Mouse (Mus musculus) embryonic facial prominence, embryonic 11.5 days (tissue): ENCODE measurements at regions not wholly inside any gene's neighbourhood (a gene's known extent, or its start where the extent isn't known, plus 50 kb on each side); places are given as distances from the start of the nearest gene placed in this dataset.

Experiments used
- ATAC-seq: fragments of 200-750 bp; cut with Nextera tagmentation; replicated peaks from 2 replicates; pipeline ENCODE4 v1.8.0; 2017; ENCODE audit warnings: low read depth; ENCODE audit not compliant: insufficient number of reproducible peaks, low FRiP score, low TSS enrichment
- DNase-seq: peaks from one replicate; pipeline ENCODE4 v3.0.0-alpha.2; 2015; ENCODE audit warnings: low spot score
- H3K27ac ChIP-seq: fragments of 300-500 bp; sonication (generic); replicated peaks from 2 replicates; pipeline ENCODE4 v1.5.1; 2014; ENCODE audit warnings: mild to moderate bottlenecking, low read depth, low read length, control low read depth
- H3K27me3 ChIP-seq: fragments of 300-500 bp; sonication (generic); 2 replicates; pipeline ENCODE4 v1.6.1; 2014; ENCODE audit warnings: mild to moderate bottlenecking, low read length, moderate library complexity, mixed read lengths; ENCODE audit not compliant: control insufficient read depth, insufficient read depth
- H3K36me3 ChIP-seq: fragments of 300-500 bp; sonication (generic); replicated peaks from 2 replicates; pipeline ENCODE4 v1.6.1; 2014; ENCODE audit warnings: low read depth, mild to moderate bottlenecking, low read length, moderate library complexity, mixed read lengths; ENCODE audit not compliant: control insufficient read depth, insufficient read depth
- H3K4me1 ChIP-seq: fragments of 300-500 bp; sonication (generic); 2 replicates; pipeline ENCODE4 v1.6.1; 2014; ENCODE audit warnings: low read length, mixed read lengths; ENCODE audit not compliant: control insufficient read depth, insufficient read depth
- H3K4me2 ChIP-seq: fragments of 300-500 bp; sonication (generic); 2 replicates; pipeline ENCODE4 v1.6.1; 2014; ENCODE audit warnings: low read depth, mild to moderate bottlenecking, control low read depth, low read length, moderate library complexity
- H3K4me3 ChIP-seq: fragments of 300-500 bp; sonication (generic); 2 replicates; pipeline ENCODE4 v1.5.1; 2014; ENCODE audit warnings: low read depth, low read length, control low read depth
- H3K9ac ChIP-seq: fragments of 300-500 bp; sonication (generic); replicated peaks from 2 replicates; pipeline ENCODE4 v1.6.1; 2014; ENCODE audit warnings: mild to moderate bottlenecking, control low read depth, low read length
- H3K9me3 ChIP-seq: fragments of 300-500 bp; sonication (generic); replicated peaks from 2 replicates; pipeline ENCODE4 v1.6.1; 2016; ENCODE audit warnings: mild to moderate bottlenecking, low read length, inconsistent platforms, mixed read lengths; ENCODE audit not compliant: control insufficient read depth
- WGBS: fragments of 180-500 bp; shearing (Covaris S2); extraction: QIAGEN DNeasy Blood & Tissue Kit; methylation state at CpG from one replicate; pipeline ENCODE4 v1.1.7; 2014; 5-methylcytosine and 5-hydroxymethylcytosine counted together

GRCm38 (mm10) chr14:72042881-72043236 lies 448.8 kb downstream of the Gm9195 start:
- Histone ChIP-seq H3K27ac (no peak overlapping the region), H3K9ac (no peak overlapping the region)

GRCm38 (mm10) chr14:72042112-72042880 lies 449.3 kb downstream of the Gm9195 start:
- H3K27me3 ChIP-seq, result no peaks in the 10 kb centered on the region
- no peak; the same call in 1 of the 2 replicates for ATAC-seq
- H3K4me3 ChIP-seq, result no peak overlapping the region
- H3K27ac ChIP-seq, result no peak overlapping the region
- H3K9me3 ChIP-seq, result no peaks in the 10 kb centered on the region
- H3K4me1 ChIP-seq, result no peaks in the 10 kb centered on the region
- H3K9ac ChIP-seq, result no peak overlapping the region
- DNase-seq, result peak; percentile 49
- 42% methylated on average over 3 of the region's 3 CpGs for WGBS
- no peak overlapping the region for H3K4me2 ChIP-seq
- no peaks in the 10 kb centered on the region for H3K36me3 ChIP-seq

More at GRCm38 (mm10) chr14:72042881-72043236, 448.8 kb downstream of the Gm9195 start:
- Histone ChIP-seq H3K36me3 (no peaks in the 10 kb centered on the region), H3K27me3 (no peaks in the 10 kb centered on the region), H3K9me3 (no peaks in the 10 kb centered on the region), H3K4me1 (no peaks in the 10 kb centered on the region), H3K4me3 (no peak overlapping the region), H3K4me2 (no peak overlapping the region)
- DNase-seq, result peak; percentile 1
- 0 out of 2 replicates have a peak, but pooled peaks have one; percentile 48 for ATAC-seq
- 40% methylated on average over 2 of the region's 2 CpGs for WGBS

- 46% methylated on average over 3 of the region's 3 CpGs for WGBS
- ATAC-seq (no peak), DNase-seq (peak; percentile 13)
- H3K4me1 ChIP-seq, result no peaks in the 10 kb centered on the region
- H3K9ac ChIP-seq, result no peak overlapping the region
- no peaks in the 10 kb centered on the region for H3K36me3 ChIP-seq
- H3K27ac ChIP-seq, result no peak overlapping the region
- H3K9me3 ChIP-seq, result no peaks in the 10 kb centered on the region
- H3K4me3 ChIP-seq, result no peak overlapping the region
- no peaks in the 10 kb centered on the region for H3K27me3 ChIP-seq
- no peak overlapping the region for H3K4me2 ChIP-seq
Measured at GRCm38 (mm10) chr14:72030396-72030795, 461.2 kb downstream of the Gm9195 start.

GRCm38 (mm10) chr14:72027362-72028020 lies 464.1 kb downstream of the Gm9195 start:
- H3K4me3 ChIP-seq, result no peak overlapping the region
- no peak overlapping the region for H3K27ac ChIP-seq
- WGBS, result 70% methylated on average over 8 of the region's 8 CpGs
- H3K9ac ChIP-seq, result no peak overlapping the region
- H3K4me1 ChIP-seq, result no peaks in the 10 kb centered on the region
- no peaks in the 10 kb centered on the region for H3K36me3 ChIP-seq
- no peaks in the 10 kb centered on the region for H3K9me3 ChIP-seq
- no peak for ATAC-seq
- H3K27me3 ChIP-seq, result no peaks in the 10 kb centered on the region
- DNase-seq, result peak; percentile 21
- no peak overlapping the region for H3K4me2 ChIP-seq

GRCm38 (mm10) chr14:72004371-72004770 lies 487.3 kb downstream of the Gm9195 start:
- Histone ChIP-seq H3K27me3 (no peaks in the 10 kb centered on the region), H3K36me3 (no peaks in the 10 kb centered on the region), H3K4me3 (no peak overlapping the region), H3K9ac (no peak overlapping the region), H3K4me1 (no peaks in the 10 kb centered on the region; the same call in 1 of the 2 replicates), H3K27ac (no peak overlapping the region), H3K9me3 (no peaks in the 10 kb centered on the region), H3K4me2 (no peak overlapping the region)
- DNase-seq (no peak), ATAC-seq (no peak)
- 84% methylated on average over 2 of the region's 2 CpGs for WGBS

- no peak overlapping the region for H3K4me3 ChIP-seq
- no peak overlapping the region for H3K27ac ChIP-seq
- H3K9me3 ChIP-seq, result no peaks in the 10 kb centered on the region
- H3K27me3 ChIP-seq, result no peaks in the 10 kb centered on the region
- no peaks in the 10 kb centered on the region; the same call in 1 of the 2 replicates for H3K4me1 ChIP-seq
- no peak overlapping the region for H3K9ac ChIP-seq
- no peaks in the 10 kb centered on the region for H3K36me3 ChIP-seq
- no peak for DNase-seq
- no peak overlapping the region for H3K4me2 ChIP-seq
- WGBS, result 63% methylated on average over 7 of the region's 7 CpGs
- ATAC-seq, result no peak
Measured at GRCm38 (mm10) chr14:72002205-72003138, 489.2 kb downstream of the Gm9195 start.

- no peaks in the 10 kb centered on the region for H3K4me1 ChIP-seq
- H3K9me3 ChIP-seq, result no peaks in the 10 kb centered on the region
- no peaks in the 10 kb centered on the region for H3K27me3 ChIP-seq
- no peaks in the 10 kb centered on the region for H3K36me3 ChIP-seq
- H3K4me3 ChIP-seq, result no peak overlapping the region
- H3K9ac ChIP-seq, result no peak overlapping the region
- no peak overlapping the region for H3K27ac ChIP-seq
- WGBS, result 88% methylated on average over 4 of the region's 4 CpGs
- H3K4me2 ChIP-seq, result no peak overlapping the region
- DNase-seq (no peak), ATAC-seq (no peak)
Measured at GRCm38 (mm10) chr14:71973016-71973415, 518.6 kb downstream of the Gm9195 start.
